9 mouse cellular contexts compared by ENCODE assay signal in the genomic region with DNA sequence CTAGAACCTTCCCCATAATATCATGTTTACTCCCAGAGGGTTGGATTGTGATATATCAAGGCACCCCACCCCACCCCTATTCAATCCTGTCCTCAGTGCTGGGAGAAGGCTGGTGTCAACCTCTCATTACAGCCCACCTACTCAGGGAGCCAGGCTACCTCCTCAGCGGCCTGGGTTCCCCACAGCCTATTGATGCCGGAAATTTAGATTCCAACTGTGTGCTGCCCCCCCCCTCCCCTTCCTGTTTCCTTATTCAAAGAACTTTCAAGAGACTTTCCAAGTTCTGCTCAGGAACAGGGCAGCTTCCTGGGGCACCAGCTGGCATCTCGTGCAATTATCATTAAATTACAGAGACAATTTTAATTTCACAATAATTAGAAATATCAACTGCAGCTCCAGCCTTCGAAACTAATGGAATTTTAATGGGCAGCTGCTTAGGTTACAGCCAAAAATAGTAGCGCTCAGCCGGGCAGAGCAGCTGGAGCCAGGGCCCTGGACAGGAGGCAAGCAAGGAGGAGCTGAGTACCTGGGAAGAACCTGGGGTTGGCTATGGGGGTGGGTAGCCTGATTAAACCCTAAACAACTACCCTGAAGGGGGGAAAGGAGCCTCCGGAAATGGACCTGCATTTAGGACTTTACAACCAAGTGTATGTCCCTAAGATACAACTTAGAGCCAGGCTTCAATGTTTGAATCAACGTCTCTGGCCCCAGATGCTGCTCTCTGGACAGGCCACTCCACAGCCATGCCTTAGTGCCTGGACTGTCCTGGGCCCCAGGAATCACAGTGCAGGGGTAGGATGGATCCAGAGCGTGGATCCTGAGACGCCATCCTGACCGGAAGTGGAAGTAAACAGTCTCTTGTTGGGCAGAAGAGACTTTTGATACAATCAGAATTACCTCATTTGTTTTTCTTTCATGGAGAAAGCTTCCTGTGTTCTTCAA. TPM values are rescaled to one million over a fixed set of nuclear protein-coding genes. Genes with fewer than 3 reads are reported as not detected.
DNase-seq lines count a peak whose midpoint lies in the region; ATAC-seq lines count a peak whose summit lies in the region.
"Had no signal": no experiment of that assay in that cellular context is flagged by ENCODE, and none has a peak within 500 bp of the region (broad histone marks: within the 10 kb centered on the region; RNA-seq: fewer than 3 reads in every experiment).

No protein-coding gene starts in this region.

- no peak overlapping the region for H3K4me2 ChIP-seq in neural tube, embryonic 11.5 days (ENCODE audit: low read depth)

- H3K36me3 ChIP-seq in heart, embryonic 10.5 days, result no peaks in the 10 kb centered on the region
- H3K36me3 ChIP-seq in neural tube, embryonic 11.5 days (ENCODE audit: control insufficient read depth, insufficient read depth, low read length), result no peaks in the 10 kb centered on the region
- H3K36me3 ChIP-seq: G1E had no signal

- H3K4me3 ChIP-seq in heart, embryonic 10.5 days, result 0 out of 2 replicates have a peak overlapping the region, but pooled peaks have one; percentile 12
- no peak overlapping the region for H3K4me3 ChIP-seq in neural tube, embryonic 11.5 days (ENCODE audit: low read depth, low read length)

- no peaks in the 10 kb centered on the region for H3K9me3 ChIP-seq in heart, embryonic 10.5 days
- no peaks in the 10 kb centered on the region for H3K9me3 ChIP-seq in neural tube, embryonic 11.5 days (ENCODE audit: control insufficient read depth, low read length)
- H3K9me3 ChIP-seq: G1E had no signal

- ATAC-seq in neural tube, embryonic 11.5 days (ENCODE audit: insufficient read depth, low FRiP score, low TSS enrichment), result no peak
- ATAC-seq in granulocyte monocyte progenitor cell, adult 5-6 weeks (replicated peaks; ENCODE audit: poor library complexity, severe bottlenecking), result no peak; the same call in 1 of the 2 replicates

- WGBS in heart, embryonic 10.5 days, result 35% methylated on average over 11 of the region's 11 CpGs
- 66% methylated on average over 11 of the region's 11 CpGs for WGBS in neural tube, embryonic 11.5 days

- DNase-seq in kidney, postnatal 10 days, result peak; percentile 40
- no peak for DNase-seq in kidney, adult 18-20 months
- DNase-seq in heart, embryonic 10.5 days (ENCODE audit: low spot score), result no peak
- DNase-seq in liver, result peak; percentile 34
- DNase-seq in neural tube, embryonic 11.5 days (ENCODE audit: low spot score), result no peak
- DNase-seq in layer of hippocampus, postnatal 36 days, result no peak
- no peak for DNase-seq in spleen, postnatal 36 days (ENCODE audit: low spot score in 2 of 2)

- no peak overlapping the region for H3K9ac ChIP-seq in neural tube, embryonic 11.5 days (ENCODE audit: low read length)

- peaks cover 24% of the 10 kb centered on the region for H3K4me1 ChIP-seq in heart, embryonic 10.5 days
- no peaks in the 10 kb centered on the region for H3K4me1 ChIP-seq in neural tube, embryonic 11.5 days (ENCODE audit: control insufficient read depth, insufficient read depth, low read length)

- H3K27ac ChIP-seq in heart, embryonic 10.5 days, result peak overlapping the region; percentile 84
- H3K27ac ChIP-seq in neural tube, embryonic 11.5 days (ENCODE audit: low read depth, low read length), result peak overlapping the region; percentile 36; the same call in 1 of the 2 replicates

- no peaks in the 10 kb centered on the region for H3K27me3 ChIP-seq in heart, embryonic 10.5 days (ENCODE audit: insufficient read depth, poor library complexity, severe bottlenecking)
- H3K27me3 ChIP-seq in neural tube, embryonic 11.5 days (ENCODE audit: control insufficient read depth, insufficient read depth, low read length), result no peaks in the 10 kb centered on the region

RNA-seq across cellular contexts. Expression of a gene that starts 17.5 kb away (rescaled TPM):
- polyA plus RNA-seq in heart, embryonic 10.5 days (2016; fragmentation: Nextera tagmentation; extraction: Ambion mirVana), result 32.8 and 35.3 TPM in 2 replicates
- polyA plus RNA-seq in neural tube, embryonic 11.5 days (2014; fragmentation: Nextera tagmentation; extraction: Ambion mirVana), result 39.5 and 40.3 TPM in 2 replicates
- 19.6 and 20.9 TPM in 2 replicates for total RNA-seq in granulocyte monocyte progenitor cell, adult 5-6 weeks (2014; fragmentation: Nextera tagmentation)
- 11.9 and 16.0 TPM in 2 replicates for total RNA-seq in granulocyte monocyte progenitor cell, adult 5-6 weeks (2017)
- total RNA-seq in layer of hippocampus, postnatal 36 days (2021), result 10 to 100 TPM; 42.4 to 47.1 TPM

RNA-seq across cellular contexts. Expression of a gene that starts 24.0 kb away (rescaled TPM):
- 0.37 and 1.3 TPM in 2 replicates for polyA plus RNA-seq in heart, embryonic 10.5 days (2016; fragmentation: Nextera tagmentation; extraction: Ambion mirVana)
- polyA plus RNA-seq in neural tube, embryonic 11.5 days (2014; fragmentation: Nextera tagmentation; extraction: Ambion mirVana), result 1.9 and 2.9 TPM in 2 replicates
- total RNA-seq in granulocyte monocyte progenitor cell, adult 5-6 weeks (2014; fragmentation: Nextera tagmentation), result 0.96 and 1.6 TPM in 2 replicates
- total RNA-seq in granulocyte monocyte progenitor cell, adult 5-6 weeks (2017), result 0.30 TPM in 1 of 2 replicates, not detected in the other
- 1 to 10 TPM; 5.6 to 8.0 TPM for total RNA-seq in layer of hippocampus, postnatal 36 days (2021)

Comparison
In these comparisons a context has a peak if more than half of its experiments do, and no peak if none do; other contexts are left out.
1. DNase-seq: peak in kidney, postnatal 10 days (single experiment) and liver (single experiment); none in kidney, adult 18-20 months (single experiment), heart, embryonic 10.5 days (single experiment), neural tube, embryonic 11.5 days (single experiment), layer of hippocampus, postnatal 36 days (0 of 2) and spleen, postnatal 36 days (0 of 2).